Mouse (Mus musculus): ENCODE data around the gene Foxp4. TPM values are rescaled to one million over a fixed set of nuclear protein-coding genes. Genes with fewer than 3 reads are reported as not detected.

Foxp4 gene
- 8.2 TPM for polyA plus RNA-seq (2017; shearing (Covaris generic))

DNA sequence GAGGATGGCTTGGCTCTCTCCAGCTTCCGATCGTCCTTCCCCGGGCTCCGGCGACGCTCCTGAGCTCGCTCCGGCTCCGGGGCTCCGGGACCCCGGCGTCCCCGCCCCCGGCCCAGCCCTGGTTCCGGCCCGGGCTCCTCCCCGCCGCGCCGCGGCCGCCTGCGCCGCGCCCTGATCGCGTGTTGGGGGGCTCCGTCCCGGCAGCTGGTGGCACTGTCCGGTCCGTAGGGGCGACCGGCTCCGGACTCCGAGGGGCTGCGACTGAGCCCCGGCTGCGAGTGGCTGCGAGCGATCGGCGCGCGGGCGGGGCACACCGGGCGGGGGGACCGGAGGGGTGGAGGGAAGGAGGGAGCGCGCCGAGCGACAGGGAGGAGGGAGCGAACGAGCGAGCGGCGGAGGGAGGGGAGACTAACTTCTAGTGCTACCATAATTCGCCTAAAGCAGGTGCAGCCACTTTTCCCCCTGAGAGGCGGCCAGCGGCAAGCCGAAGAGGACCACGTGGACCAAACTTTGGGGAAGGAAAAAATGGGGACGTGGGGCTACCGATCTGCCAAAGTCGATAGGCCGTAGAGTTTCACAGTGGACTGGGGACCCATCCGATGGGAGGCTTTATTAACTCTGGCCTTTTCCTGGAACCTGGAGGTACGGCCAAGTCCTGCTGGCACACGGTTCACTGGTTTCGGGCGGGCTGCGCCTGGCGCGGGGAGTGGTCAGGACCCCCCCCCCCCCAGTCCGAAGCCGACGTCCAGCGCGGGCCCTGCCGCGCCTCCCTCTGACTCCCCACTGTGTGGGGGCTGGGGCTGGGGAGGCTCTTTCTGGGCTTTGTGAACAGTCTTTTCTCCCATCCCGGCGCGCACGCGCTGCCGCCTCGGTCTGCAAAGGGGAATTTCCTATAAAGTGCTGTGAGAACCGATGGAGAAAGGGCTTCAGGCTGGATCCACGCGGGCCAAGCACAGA is at the start of gene Foxp4:
Foxp4 (minus strand) TSS at position 263 of the 957 bp plus-strand sequence.

DNA sequence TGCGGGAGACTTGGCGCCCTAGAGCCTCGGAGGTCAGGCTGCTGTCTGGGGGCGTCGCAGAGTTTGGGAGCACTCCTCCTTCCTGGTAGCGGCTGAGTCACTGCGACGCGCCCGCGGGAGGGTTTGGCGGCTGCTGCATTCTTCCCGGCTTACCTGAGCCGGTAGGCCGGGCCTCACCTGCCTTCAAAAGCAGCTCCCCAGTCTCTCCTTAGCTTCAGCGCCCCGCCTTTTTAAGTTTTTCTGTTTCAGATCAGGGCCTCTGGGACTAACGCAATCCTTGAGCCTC is 90.0 kb downstream of the Foxp4 start, which contains the start of gene Mdfi:
Mdfi (minus strand) TSS at position 210 of the 286 bp plus-strand sequence.

Other genes with a start within 250 kb of the Foxp4 start
- 261 TPM for gene Tomm6, start 236.3 kb downstream of the Foxp4 start, polyA plus RNA-seq (2017; shearing (Covaris generic))
- 0.94 TPM for gene Frs3, start 235.6 kb downstream of the Foxp4 start, polyA plus RNA-seq (2017; shearing (Covaris generic))
- not detected for gene Gm21981, start 230.2 kb downstream of the Foxp4 start, polyA plus RNA-seq (2017; shearing (Covaris generic))
- gene Prickle4, start 229.9 kb downstream of the Foxp4 start, polyA plus RNA-seq (2017; shearing (Covaris generic)): not detected
- not detected for gene Pgc, start 197.8 kb downstream of the Foxp4 start, polyA plus RNA-seq (2017; shearing (Covaris generic))
- gene Tfeb, start 187.6 kb downstream of the Foxp4 start, polyA plus RNA-seq (2017; shearing (Covaris generic)): 19.8 TPM
- gene Mdfi, start 90.0 kb downstream of the Foxp4 start, polyA plus RNA-seq (2017; shearing (Covaris generic)): not detected
- not detected for gene 1700122O11Rik, start 113.6 kb upstream of the Foxp4 start, polyA plus RNA-seq (2017; shearing (Covaris generic))
- gene 1700067P10Rik, start 164.7 kb upstream of the Foxp4 start, polyA plus RNA-seq (2017; shearing (Covaris generic)): not detected
- gene 9830107B12Rik, start 221.6 kb upstream of the Foxp4 start, polyA plus RNA-seq (2017; shearing (Covaris generic)): not detected
- not detected for gene A530064D06Rik, start 242.6 kb upstream of the Foxp4 start, polyA plus RNA-seq (2017; shearing (Covaris generic))

All from inflammation-experienced regulatory T-cells, adult 16 weeks (primary cell).